Mouse (Mus musculus): Measurements from ENCODE around the gene Ccdc182.

Ccdc182 gene

GRCm38 (mm10) chr11:88281428-88282119, 12.3 kb upstream of the Ccdc182 start:
- DNase-seq (ENCODE audit: low read depth), result no peak

- no peak for DNase-seq (ENCODE audit: low read depth)
Measured at GRCm38 (mm10) chr11:88282516-88282915, 11.3 kb upstream of the Ccdc182 start.

- peak; percentile 49 for DNase-seq (ENCODE audit: low read depth)
Measured at GRCm38 (mm10) chr11:88286019-88286418, 7.8 kb upstream of the Ccdc182 start.

GRCm38 (mm10) chr11:88288400-88288799, 5.5 kb upstream of the Ccdc182 start:
- no peak for DNase-seq (ENCODE audit: low read depth)

GRCm38 (mm10) chr11:88288805-88289340, 5.0 kb upstream of the Ccdc182 start:
- no peak for DNase-seq (ENCODE audit: low read depth)

- no peak for DNase-seq (ENCODE audit: low read depth)
Measured at GRCm38 (mm10) chr11:88291245-88291644, 2.6 kb upstream of the Ccdc182 start.

- no peak for DNase-seq (ENCODE audit: low read depth)
Measured at GRCm38 (mm10) chr11:88291688-88292087, 2.2 kb upstream of the Ccdc182 start.

- DNase-seq (ENCODE audit: low read depth), result no peak
Measured at GRCm38 (mm10) chr11:88294394-88294710, 494 bp downstream of the Ccdc182 start.

- no peak for DNase-seq (ENCODE audit: low read depth)
Measured at GRCm38 (mm10) chr11:88295298-88295697, 1.4 kb downstream of the Ccdc182 start.

- no peak for DNase-seq (ENCODE audit: low read depth)
Measured at GRCm38 (mm10) chr11:88297526-88297925, 3.7 kb downstream of the Ccdc182 start.

GRCm38 (mm10) chr11:88299345-88299744, 5.5 kb downstream of the Ccdc182 start:
- no peak for DNase-seq (ENCODE audit: low read depth)

- no peak for DNase-seq (ENCODE audit: low read depth)
Measured at GRCm38 (mm10) chr11:88301619-88302018, 7.8 kb downstream of the Ccdc182 start.

GRCm38 (mm10) chr11:88305759-88306158, 11.9 kb downstream of the Ccdc182 start:
- no peak for DNase-seq (ENCODE audit: low read depth)

- DNase-seq (ENCODE audit: low read depth), result no peak
Measured at GRCm38 (mm10) chr11:88307616-88308543, 14.0 kb downstream of the Ccdc182 start.

- no peak for DNase-seq (ENCODE audit: low read depth)
Measured at GRCm38 (mm10) chr11:88309059-88309700, 15.3 kb downstream of the Ccdc182 start.

GRCm38 (mm10) chr11:88310773-88311172, 16.9 kb downstream of the Ccdc182 start:
- DNase-seq (ENCODE audit: low read depth), result no peak

- no peak for DNase-seq (ENCODE audit: low read depth)
Measured at GRCm38 (mm10) chr11:88311606-88312005, 17.7 kb downstream of the Ccdc182 start.

- no peak for DNase-seq (ENCODE audit: low read depth)
Measured at GRCm38 (mm10) chr11:88313512-88313911, 19.7 kb downstream of the Ccdc182 start.

- DNase-seq (ENCODE audit: low read depth), result no peak
Measured at GRCm38 (mm10) chr11:88314471-88314870, 20.6 kb downstream of the Ccdc182 start.

GRCm38 (mm10) chr11:88315393-88315792, 21.5 kb downstream of the Ccdc182 start:
- DNase-seq (ENCODE audit: low read depth), result no peak

- DNase-seq (ENCODE audit: low read depth), result no peak
Measured at GRCm38 (mm10) chr11:88318850-88319249, 25.0 kb downstream of the Ccdc182 start.

- no peak for DNase-seq (ENCODE audit: low read depth)
Measured at GRCm38 (mm10) chr11:88327016-88327415, 33.2 kb downstream of the Ccdc182 start.
